Mouse (Mus musculus) testis, adult 2 months (tissue): Measurements from ENCODE around the gene Fto.

Source experiments
- CTCF ChIP-seq: fragments of 200-500 bp; IDR thresholded peaks from 2 replicates; pipeline ENCODE4 v1.5.1; 2012; ENCODE audit warnings: low read depth, mild to moderate bottlenecking, inconsistent platforms, low read length, moderate library complexity; ENCODE audit not compliant: control insufficient read depth, insufficient read depth, insufficient replicate concordance
- POLR2A ChIP-seq: fragments of 200-500 bp; IDR thresholded peaks from 2 replicates; pipeline ENCODE4 v1.6.1; 2012; ENCODE audit warnings: low read depth, mild to moderate bottlenecking, inconsistent platforms, low read length, moderate library complexity; ENCODE audit not compliant: control insufficient read depth

- no peak for TF ChIP-seq CTCF
- no peak for TF ChIP-seq POLR2A
Measured at GRCm38 (mm10) chr8:91360644-91361357, 47.5 kb downstream of the Fto start.
